Mouse (Mus musculus) heart, postnatal 36 days (tissue): ENCODE data around the gene Smarcc2. TPM values are rescaled to one million over a fixed set of nuclear protein-coding genes. Genes with fewer than 3 reads are reported as not detected.

Experiments used
- DNase-seq, 2 experiments: peaks; one replicate each; pipeline ENCODE4 v3.0.0; 2021 to 2022
- intact Hi-C: fragments of 180-260 bp; cut with DNase I; formaldehyde crosslinking; loops from one replicate; pipeline ENCODE4 v1.15.1; 2025
- total RNA-seq, 2 experiments: library from RNA; stranded (reverse); gene quantifications; 2 replicates each; pipeline ENCODE4 v1.2.3; 2021

The Smarcc2 gene
- total RNA-seq, 2 experiments from 2014 or later: 79.8 to 82.7 TPM

- intact Hi-C loops: no loop called here
- peak in 1 of 2 experiments; percentile 31 for DNase-seq
Observed at GRCm38 (mm10) chr10:128440407-128440806, 18.6 kb upstream of the Smarcc2 start.

- intact Hi-C loops: loop anchor here (2.0 kb wide), 1 partner anchor 23 kb away; no protein-coding TSS in a partner anchor
- DNase-seq: no peak
Observed at GRCm38 (mm10) chr10:128441324-128442119, 17.5 kb upstream of the Smarcc2 start.

GRCm38 (mm10) chr10:128442718-128443117 is 16.3 kb upstream of the Smarcc2 start:
- no peak for DNase-seq
- intact Hi-C loops: loop anchor here (2.0 kb wide), 1 partner anchor 24 kb away; no protein-coding TSS in a partner anchor

- intact Hi-C loops: no loop called here
- no peak for DNase-seq
Observed at GRCm38 (mm10) chr10:128444354-128444753, 14.7 kb upstream of the Smarcc2 start.

GRCm38 (mm10) chr10:128445407-128445806 is 13.6 kb upstream of the Smarcc2 start:
- intact Hi-C loops: no loop called here
- no peak for DNase-seq

GRCm38 (mm10) chr10:128451014-128451413 is 8.0 kb upstream of the Smarcc2 start:
- intact Hi-C loops: no loop called here

GRCm38 (mm10) chr10:128454471-128454870 is 4.6 kb upstream of the Smarcc2 start:
- intact Hi-C loops: loop anchor here (2.0 kb wide), 1 partner anchor 120 kb away; no protein-coding TSS in a partner anchor
- DNase-seq: no peak

More at GRCm38 (mm10) chr10:128451014-128451413, 8.0 kb upstream of the Smarcc2 start:
- DNase-seq: no peak

- intact Hi-C loops: loop anchor here (1.0 to 2.0 kb wide), 3 partner anchors 46 to 120 kb away; no protein-coding TSS in a partner anchor
Observed at GRCm38 (mm10) chr10:128455280-128455679, 3.8 kb upstream of the Smarcc2 start.

GRCm38 (mm10) chr10:128457676-128458075 is 1.4 kb upstream of the Smarcc2 start:
- DNase-seq: no peak
- intact Hi-C loops: loop anchor here (1.0 to 2.0 kb wide), 2 partner anchors 33 to 120 kb away; partner anchors contain the start of gene Cs

More at GRCm38 (mm10) chr10:128455280-128455679, 3.8 kb upstream of the Smarcc2 start:
- DNase-seq: peak; percentile 69 to 72

GRCm38 (mm10) chr10:128458348-128458718 is 715 bp upstream of the Smarcc2 start:
- peak; percentile 94 to 99 for DNase-seq
- intact Hi-C loops: loop anchor here (2.0 kb wide), 1 partner anchor 32 kb away; no protein-coding TSS in a partner anchor

GRCm38 (mm10) chr10:128459409-128460269 is 591 bp downstream of the Smarcc2 start:
- peak; percentile 31 to 54 for DNase-seq
- intact Hi-C loops: loop anchor here (1.0 to 2.0 kb wide), 2 partner anchors 31 to 77 kb away; no protein-coding TSS in a partner anchor

- DNase-seq: no peak
- intact Hi-C loops: no loop called here
Observed at GRCm38 (mm10) chr10:128460270-128460630, 1.2 kb downstream of the Smarcc2 start.

- no peak for DNase-seq
- intact Hi-C loops: no loop called here
Observed at GRCm38 (mm10) chr10:128474366-128474765, 15.3 kb downstream of the Smarcc2 start.

- intact Hi-C loops: no loop called here
- no peak for DNase-seq
Observed at GRCm38 (mm10) chr10:128486370-128486769, 27.3 kb downstream of the Smarcc2 start.

- intact Hi-C loops: loop anchor here (2.0 kb wide), 1 partner anchor 49 kb away; no protein-coding TSS in a partner anchor
- no peak for DNase-seq
Observed at GRCm38 (mm10) chr10:128487861-128488712, 29.0 kb downstream of the Smarcc2 start.

- no peak for DNase-seq
- intact Hi-C loops: loop anchor here (2.0 kb wide), 1 partner anchor 48 kb away; no protein-coding TSS in a partner anchor
Observed at GRCm38 (mm10) chr10:128488776-128489175, 29.7 kb downstream of the Smarcc2 start.

GRCm38 (mm10) chr10:128489380-128489779 is 30.3 kb downstream of the Smarcc2 start:
- intact Hi-C loops: loop anchor here (2.0 kb wide), 1 partner anchor 47 kb away; no protein-coding TSS in a partner anchor
- DNase-seq: no peak

GRCm38 (mm10) chr10:128489785-128490184 is 30.7 kb downstream of the Smarcc2 start:
- intact Hi-C loops: loop anchor here (2.0 to 5.0 kb wide), 3 partner anchors 31 to 47 kb away; partner anchors contain the start of genes Esyt1 and Smarcc2
- DNase-seq: no peak

- DNase-seq: peak in 1 of 2 experiments; percentile 38
- intact Hi-C loops: loop anchor here (2.0 to 5.0 kb wide), 2 partner anchors 31 to 37 kb away; partner anchors contain the start of genes Esyt1 and Smarcc2
Observed at GRCm38 (mm10) chr10:128490232-128490631, 31.2 kb downstream of the Smarcc2 start.
